Mouse (Mus musculus) spleen, adult 12 weeks (tissue): ENCODE data around the gene Prmt1.

ENCODE experiments used
- DNase-seq: peaks from one replicate; pipeline ENCODE4 v3.0.0; 2022; ENCODE audit warnings: low spot score

Prmt1 gene

GRCm38 (mm10) chr7:44951960-44952359 is 34.4 kb downstream of the Prmt1 start:
- DNase-seq = peak; percentile 44

GRCm38 (mm10) chr7:44949922-44950321 is 36.4 kb downstream of the Prmt1 start:
- no peak for DNase-seq

DNA sequence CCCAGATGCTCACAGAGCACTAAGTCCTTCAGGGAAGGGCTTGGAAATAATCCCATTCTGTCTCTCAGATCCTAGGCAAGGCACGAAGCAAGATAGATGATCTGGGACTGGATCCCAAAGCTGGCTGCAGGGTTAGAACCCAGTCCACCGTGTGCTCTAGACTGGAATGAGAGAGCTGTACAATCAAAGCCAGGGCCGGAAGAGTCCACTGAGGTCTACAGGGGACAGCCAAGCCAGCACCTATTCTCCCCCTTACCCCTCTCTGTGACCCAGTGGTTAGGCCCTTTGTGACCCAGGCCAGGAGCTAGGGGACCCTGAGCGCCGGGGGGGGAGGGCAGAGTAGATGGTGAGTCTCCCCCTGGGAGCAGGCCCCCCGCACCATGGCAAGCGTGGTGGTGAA is 43.5 kb downstream of the Prmt1 start, which contains the start of gene Tsks:
Gene Tsks, plus strand, starts transcription at position 301 of the 400 bp plus-strand sequence.
- no peak for DNase-seq

- no peak for DNase-seq
These were observed 47.7 kb downstream of the Prmt1 start for GRCm38 (mm10) chr7:44938680-44939079.

- peak; percentile 99 for DNase-seq
These were observed 56.9 kb downstream of the Prmt1 start, which contains the start of gene Ap2a1 for GRCm38 (mm10) chr7:44929204-44930151. Gene Ap2a1, minus strand, starts transcription at chr7:44929496.

DNA sequence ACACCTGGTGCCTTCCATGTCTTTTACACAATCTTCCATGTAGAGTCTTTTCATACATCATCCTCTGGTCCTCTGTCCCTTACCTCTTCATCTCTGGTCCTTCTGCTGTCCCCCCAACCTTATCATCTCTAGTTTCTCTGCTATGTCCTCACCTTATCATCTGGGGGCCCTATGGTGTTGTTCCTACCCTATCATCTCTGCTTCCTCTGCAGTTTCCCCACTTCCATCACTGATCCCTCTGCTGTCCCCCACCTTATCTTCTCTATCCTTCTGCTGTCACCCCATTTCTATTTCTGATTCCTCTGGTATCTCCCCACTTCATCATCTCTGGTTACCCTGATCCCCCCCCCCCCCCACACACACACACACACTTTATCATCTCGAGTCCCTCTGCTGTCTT is 57.8 kb downstream of the Prmt1 start:
- DNase-seq = no peak
